In the genomic region with DNA sequence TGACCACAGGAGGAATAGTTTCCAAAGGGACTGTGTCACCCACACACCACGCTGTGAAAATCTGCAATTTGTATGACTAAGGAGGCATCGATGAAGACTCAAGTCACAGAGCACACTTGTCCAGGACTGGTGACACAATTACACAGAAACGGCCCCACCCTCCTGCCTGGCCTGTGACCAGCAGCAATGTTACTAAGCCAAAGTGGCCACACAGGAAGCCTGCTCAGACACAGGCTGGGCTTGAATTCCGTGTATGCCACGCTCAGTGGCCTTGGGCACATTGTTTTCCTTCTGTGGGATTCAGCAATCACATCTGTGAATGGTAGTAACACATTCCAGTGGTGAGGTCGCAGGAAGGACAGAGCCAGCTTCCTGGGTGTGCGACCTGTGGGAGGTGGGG, we compare ENCODE assay signal across 10 mouse cellular contexts.
DNase-seq lines count a peak whose midpoint lies in the region; ATAC-seq and TF ChIP-seq lines count a peak whose summit lies in the region.
"Had no signal": no experiment of that assay in that cellular context is flagged by ENCODE, and none has a peak within 500 bp of the region (broad histone marks: within the 10 kb centered on the region; RNA-seq: fewer than 3 reads in every experiment).

No protein-coding gene starts in this region.

- ATAC-seq in embryonic facial prominence, embryonic 12.5 days (ENCODE audit: insufficient number of reproducible peaks, insufficient read depth, low FRiP score, low TSS enrichment): no peak
- no peak for ATAC-seq in heart, embryonic 12.5 days (ENCODE audit: insufficient number of reproducible peaks, low FRiP score)
- peak; percentile 29; the same call in 1 of the 2 replicates for ATAC-seq in lung, embryonic 14.5 days (ENCODE audit: insufficient read depth)
- no peak for ATAC-seq in granulocyte monocyte progenitor cell, adult 5-6 weeks (replicated peaks; ENCODE audit: poor library complexity, severe bottlenecking)

- H3ac ChIP-seq in C2C12 (ENCODE audit: control insufficient read depth, insufficient read length, low read depth): no peak overlapping the region

- H3K9me3 ChIP-seq in embryonic facial prominence, embryonic 12.5 days: no peaks in the 10 kb centered on the region
- H3K9me3 ChIP-seq in embryonic facial prominence, embryonic 10.5 days: no peaks in the 10 kb centered on the region
- no peaks in the 10 kb centered on the region for H3K9me3 ChIP-seq in heart, embryonic 12.5 days (replicated peaks)
- H3K9me3 ChIP-seq in lung, embryonic 14.5 days (ENCODE audit: low read depth, low read length): no peaks in the 10 kb centered on the region
- H3K9me3 ChIP-seq: forebrain, embryonic 12.5 days; limb, embryonic 15.5 days had no signal

- H3K27ac ChIP-seq in embryonic facial prominence, embryonic 12.5 days: no peak overlapping the region
- no peak overlapping the region for H3K27ac ChIP-seq in embryonic facial prominence, embryonic 10.5 days (replicated peaks)
- peak overlapping the region; percentile 29; the same call in 1 of the 2 replicates for H3K27ac ChIP-seq in heart, embryonic 12.5 days (ENCODE audit: poor library complexity, severe bottlenecking)
- H3K27ac ChIP-seq in lung, embryonic 14.5 days (ENCODE audit: low read depth): no peak overlapping the region
- H3K27ac ChIP-seq: forebrain, embryonic 12.5 days; limb, embryonic 15.5 days had no signal

- H3K9ac ChIP-seq in embryonic facial prominence, embryonic 12.5 days: peak overlapping the region; percentile 2; the same call in 1 of the 2 replicates
- no peak overlapping the region for H3K9ac ChIP-seq in heart, embryonic 12.5 days
- H3K9ac ChIP-seq in lung, embryonic 14.5 days: no peak overlapping the region
- H3K9ac ChIP-seq: forebrain, embryonic 12.5 days; limb, embryonic 15.5 days had no signal

- no peaks in the 10 kb centered on the region for H3K36me3 ChIP-seq in embryonic facial prominence, embryonic 12.5 days
- no peaks in the 10 kb centered on the region for H3K36me3 ChIP-seq in embryonic facial prominence, embryonic 10.5 days (replicated peaks)
- no peaks in the 10 kb centered on the region for H3K36me3 ChIP-seq in C2C12 (ENCODE audit: control insufficient read depth, insufficient read depth)
- no peaks in the 10 kb centered on the region for H3K36me3 ChIP-seq in heart, embryonic 12.5 days
- H3K36me3 ChIP-seq in lung, embryonic 14.5 days (ENCODE audit: insufficient read depth): no peaks in the 10 kb centered on the region
- H3K36me3 ChIP-seq: forebrain, embryonic 12.5 days; limb, embryonic 15.5 days had no signal

- 64% methylated on average over 7 of the region's 7 CpGs for WGBS in embryonic facial prominence, embryonic 12.5 days
- 74% methylated on average over 7 of the region's 7 CpGs for WGBS in embryonic facial prominence, embryonic 10.5 days
- 48% methylated on average over 7 of the region's 7 CpGs for WGBS in heart, embryonic 12.5 days
- WGBS in lung, embryonic 14.5 days: 48% methylated on average over 7 of the region's 7 CpGs

- H3K79me2 ChIP-seq in C2C12 (ENCODE audit: control insufficient read depth, insufficient read depth): peaks cover 23% of the 10 kb centered on the region

- H3K27me3 ChIP-seq in embryonic facial prominence, embryonic 12.5 days: peaks cover 9% of the 10 kb centered on the region; the same call in 1 of the 2 replicates
- H3K27me3 ChIP-seq in embryonic facial prominence, embryonic 10.5 days (replicated peaks; ENCODE audit: low read depth, poor library complexity, severe bottlenecking): peaks cover 6% of the 10 kb centered on the region; the same call in 1 of the 2 replicates
- no peaks in the 10 kb centered on the region for H3K27me3 ChIP-seq in C2C12 (ENCODE audit: control insufficient read depth, insufficient read depth, insufficient read length)
- no peaks in the 10 kb centered on the region for H3K27me3 ChIP-seq in heart, embryonic 12.5 days (replicated peaks)
- 0 out of 2 replicates have a peak, but pooled peaks cover 3% of the 10 kb centered on the region for H3K27me3 ChIP-seq in lung, embryonic 14.5 days (ENCODE audit: insufficient read depth, low read length)
- H3K27me3 ChIP-seq: forebrain, embryonic 12.5 days had no signal

- peaks cover 11% of the 10 kb centered on the region for H3K4me1 ChIP-seq in embryonic facial prominence, embryonic 12.5 days
- H3K4me1 ChIP-seq in embryonic facial prominence, embryonic 10.5 days: peaks cover 32% of the 10 kb centered on the region
- H3K4me1 ChIP-seq in heart, embryonic 12.5 days (replicated peaks): peaks cover 79% of the 10 kb centered on the region
- H3K4me1 ChIP-seq in lung, embryonic 14.5 days (ENCODE audit: insufficient read depth): peaks cover 31% of the 10 kb centered on the region

- no peak overlapping the region for H3K4me2 ChIP-seq in embryonic facial prominence, embryonic 12.5 days (replicated peaks)
- no peak overlapping the region for H3K4me2 ChIP-seq in heart, embryonic 12.5 days
- no peak overlapping the region for H3K4me2 ChIP-seq in lung, embryonic 14.5 days
- H3K4me2 ChIP-seq: forebrain, embryonic 12.5 days; limb, embryonic 15.5 days had no signal

- TF ChIP-seq CTCF in C2C12 (IDR thresholded peaks at IDR 0.05; ENCODE audit: control insufficient read depth, insufficient read depth, insufficient read length): no peak
- no peak for TF ChIP-seq CTCF in lung, embryonic 14.5 days (IDR thresholded peaks at IDR 0.05; ENCODE audit: low read depth)

- peaks cover 5% of the 10 kb centered on the region for H3K79me3 ChIP-seq in C2C12 (ENCODE audit: low read depth)

- no peak overlapping the region for H3K4me3 ChIP-seq in embryonic facial prominence, embryonic 12.5 days
- no peak overlapping the region for H3K4me3 ChIP-seq in embryonic facial prominence, embryonic 10.5 days
- no peak overlapping the region for H3K4me3 ChIP-seq in C2C12 (ENCODE audit: insufficient read depth, poor library complexity, severe bottlenecking)
- H3K4me3 ChIP-seq in heart, embryonic 12.5 days: no peak overlapping the region
- H3K4me3 ChIP-seq in lung, embryonic 14.5 days (ENCODE audit: low read depth, low read length): no peak overlapping the region
- H3K4me3 ChIP-seq: forebrain, embryonic 12.5 days; limb, embryonic 15.5 days had no signal

- DNase-seq in embryonic facial prominence, embryonic 10.5 days (ENCODE audit: low spot score): no peak
- DNase-seq in lung, embryonic 14.5 days: peak; percentile 58
- no peak for DNase-seq in right cerebral cortex, adult 2 months (ENCODE audit: low spot score in 2 of 2)
- no peak for DNase-seq in spleen, postnatal 10 days (ENCODE audit: low spot score in 2 of 2)

TF ChIP-seq in C2C12, 6 proteins besides CTCF, POLR2A, EP300 and RAD21:
- TF ChIP-seq MYOD1 (IDR thresholded peaks at IDR 0.05; ENCODE audit: control insufficient read depth, insufficient read length, low read depth) (no peak), CEBPB (IDR thresholded peaks at IDR 0.05; ENCODE audit: low read depth) (peak; percentile 7), MYOG (IDR thresholded peaks at IDR 0.05; ENCODE audit: control insufficient read depth, extremely low read depth, insufficient read length) (no peak), MAX (IDR thresholded peaks at IDR 0.05) (peak; percentile 78), USF1 (IDR thresholded peaks at IDR 0.05; ENCODE audit: low read depth) (no peak), FOSL1 (IDR thresholded peaks at IDR 0.05; ENCODE audit: insufficient read depth, low read length, poor library complexity, severe bottlenecking) (no peak)
